In the genomic region with DNA sequence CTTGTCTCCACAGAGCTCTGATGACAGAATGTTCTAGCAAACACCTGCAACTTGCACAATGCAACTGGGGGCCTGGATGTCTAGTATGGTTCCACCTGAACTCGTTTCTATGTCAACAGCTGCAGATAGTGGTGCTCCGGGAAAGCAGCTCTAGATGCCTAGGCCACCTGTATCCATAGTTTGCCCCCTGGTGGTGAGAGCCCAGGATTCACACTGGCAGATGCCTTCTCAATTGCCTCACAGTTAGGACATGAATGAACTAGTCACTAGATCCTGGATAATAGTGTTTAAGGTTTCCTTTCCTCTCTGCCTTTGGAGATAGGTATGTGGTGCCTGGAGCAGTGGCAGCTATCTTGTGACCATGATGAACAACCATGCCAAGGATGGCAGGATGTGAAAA, we compare ENCODE assay signal across 8 mouse cellular contexts.
DNase-seq lines count a peak whose midpoint lies in the region; ATAC-seq and TF ChIP-seq lines count a peak whose summit lies in the region.

No protein-coding gene starts in this region.

- H3K9ac ChIP-seq in heart, embryonic 12.5 days = no peak overlapping the region
- no peak overlapping the region for H3K9ac ChIP-seq in lung, postnatal 0 days (replicated peaks; ENCODE audit: low read depth)

- H3K27me3 ChIP-seq in heart, embryonic 12.5 days (replicated peaks) = no peaks in the 10 kb centered on the region
- H3K27me3 ChIP-seq in lung, postnatal 0 days (replicated peaks; ENCODE audit: insufficient read depth, low read length) = no peaks in the 10 kb centered on the region

- peaks cover 41% of the 10 kb centered on the region for H3K4me1 ChIP-seq in heart, embryonic 12.5 days (replicated peaks)
- peaks cover 4% of the 10 kb centered on the region; the same call in 1 of the 2 replicates for H3K4me1 ChIP-seq in lung, postnatal 0 days (ENCODE audit: insufficient read depth, low read depth, low read length)

- H3K27ac ChIP-seq in heart, embryonic 12.5 days (ENCODE audit: poor library complexity, severe bottlenecking) = no peak overlapping the region
- H3K27ac ChIP-seq in layer of hippocampus, adult 2 months = peak overlapping the region; percentile 36; the same call in 1 of the 2 replicates
- H3K27ac ChIP-seq in lung, postnatal 0 days (ENCODE audit: low read length) = 0 out of 2 replicates have a peak overlapping the region, but pooled peaks have one; percentile 9

- ATAC-seq in heart, embryonic 12.5 days (ENCODE audit: insufficient number of reproducible peaks, low FRiP score) = peak; percentile 26; the same call in 1 of the 2 replicates
- peak; percentile 47 for ATAC-seq in lung, postnatal 0 days

- TF ChIP-seq EP300 in lung, postnatal 0 days (IDR thresholded peaks at IDR 0.05) = no peak

- no peaks in the 10 kb centered on the region for H3K9me3 ChIP-seq in heart, embryonic 12.5 days (replicated peaks)
- H3K9me3 ChIP-seq in lung, postnatal 0 days (ENCODE audit: low read length) = no peaks in the 10 kb centered on the region

- no peak overlapping the region for H3K4me2 ChIP-seq in heart, embryonic 12.5 days
- H3K4me2 ChIP-seq in lung, postnatal 0 days (replicated peaks; ENCODE audit: low read depth, low read length) = no peak overlapping the region

- no peak overlapping the region for H3K4me3 ChIP-seq in heart, embryonic 12.5 days
- H3K4me3 ChIP-seq in layer of hippocampus, adult 2 months = no peak overlapping the region
- H3K4me3 ChIP-seq in lung, postnatal 0 days (ENCODE audit: low read depth, low read length) = no peak overlapping the region

- TF ChIP-seq CTCF in layer of hippocampus, adult 2 months (conservative IDR thresholded peaks at IDR 0.05) = peak; percentile 91
- TF ChIP-seq CTCF in lung, postnatal 0 days (IDR thresholded peaks at IDR 0.05) = peak; percentile 94

- peak; percentile 67 for DNase-seq in ES-CJ7 (ENCODE audit: low read depth, low spot score)
- DNase-seq in brain, adult 2 months (ENCODE audit: low read depth, low spot score) = peak; percentile 91
- peak; percentile 18 for DNase-seq in fat pad, adult 2 months (ENCODE audit: extremely low read depth, low read depth, low spot score)
- peak; percentile 63 to 80 for DNase-seq in layer of hippocampus, adult 2 months (ENCODE audit: low spot score in 2 of 2)
- DNase-seq in lung, postnatal 0 days (ENCODE audit: low spot score) = peak; percentile 75
- peak; percentile 54 to 57 for DNase-seq in right cerebral cortex, postnatal 36 days (ENCODE audit: low spot score in 2 of 2)
- peak; percentile 63 to 83 for DNase-seq in urinary bladder, postnatal 4 days (ENCODE audit: low spot score in 2 of 2)

- 8% methylated on average over 2 of the region's 2 CpGs for WGBS in heart, embryonic 12.5 days
- 11% methylated on average over 2 of the region's 2 CpGs for WGBS in lung, postnatal 0 days

- no peaks in the 10 kb centered on the region for H3K36me3 ChIP-seq in heart, embryonic 12.5 days
- H3K36me3 ChIP-seq in lung, postnatal 0 days (ENCODE audit: insufficient read depth, low read length) = no peaks in the 10 kb centered on the region

Comparison
In these comparisons a context has a peak if more than half of its experiments do, and no peak if none do; other contexts are left out.
1. DNase-seq: peak in every context shown above with its lines; median percentile 91 in brain, adult 2 months; 75 in lung, postnatal 0 days; 73 in urinary bladder, postnatal 4 days; 72 in layer of hippocampus, adult 2 months; 67 in ES-CJ7; 56 in right cerebral cortex, postnatal 36 days; 18 in fat pad, adult 2 months.